Mouse (Mus musculus) adrenal gland, postnatal 10 days (tissue): Measurements from ENCODE around the gene Fam3a. TPM values are rescaled to one million over a fixed set of nuclear protein-coding genes. Genes with fewer than 3 reads are reported as not detected.
"Not testable (repeated sequence)": the region's sequence is repeated elsewhere in the genome, so short reads cannot be mapped to it uniquely, and the experiment has no call there.

Experiments used
- DNase-seq: peaks from one replicate; pipeline ENCODE4 v3.0.0; 2021; ENCODE audit warnings: mixed read lengths
- long read RNA-seq, 2 experiments: library from polyadenylated mRNA; stranded (forward); transcript quantifications; one replicate each; pipeline ENCODE4 v2.0.0; 2021
- total RNA-seq, 2 experiments: library from RNA; stranded (reverse); gene quantifications; 2 replicates each; pipeline ENCODE4 v1.2.3; 2021

Fam3a gene
- 10 to 100 TPM; 23.6 to 26.0 TPM for total RNA-seq
- long read RNA-seq, experiment 1, transcript Fam3a-206 (9 exons, 1,899 nt) = major isoform, 26 of 38 reads
- long read RNA-seq, experiment 1, partial matches to known transcripts = 2 of 38 reads
- long read RNA-seq, experiment 1, other reads (novel, unspliced or antisense) = 10 of 38 reads
- long read RNA-seq, experiment 2, transcript Fam3a-206 (9 exons, 1,899 nt) = major isoform, 16 of 23 reads
- long read RNA-seq, experiment 2, partial matches to known transcripts = 1 of 23 reads
- long read RNA-seq, experiment 2, other reads (novel, unspliced or antisense) = 6 of 23 reads

DNA sequence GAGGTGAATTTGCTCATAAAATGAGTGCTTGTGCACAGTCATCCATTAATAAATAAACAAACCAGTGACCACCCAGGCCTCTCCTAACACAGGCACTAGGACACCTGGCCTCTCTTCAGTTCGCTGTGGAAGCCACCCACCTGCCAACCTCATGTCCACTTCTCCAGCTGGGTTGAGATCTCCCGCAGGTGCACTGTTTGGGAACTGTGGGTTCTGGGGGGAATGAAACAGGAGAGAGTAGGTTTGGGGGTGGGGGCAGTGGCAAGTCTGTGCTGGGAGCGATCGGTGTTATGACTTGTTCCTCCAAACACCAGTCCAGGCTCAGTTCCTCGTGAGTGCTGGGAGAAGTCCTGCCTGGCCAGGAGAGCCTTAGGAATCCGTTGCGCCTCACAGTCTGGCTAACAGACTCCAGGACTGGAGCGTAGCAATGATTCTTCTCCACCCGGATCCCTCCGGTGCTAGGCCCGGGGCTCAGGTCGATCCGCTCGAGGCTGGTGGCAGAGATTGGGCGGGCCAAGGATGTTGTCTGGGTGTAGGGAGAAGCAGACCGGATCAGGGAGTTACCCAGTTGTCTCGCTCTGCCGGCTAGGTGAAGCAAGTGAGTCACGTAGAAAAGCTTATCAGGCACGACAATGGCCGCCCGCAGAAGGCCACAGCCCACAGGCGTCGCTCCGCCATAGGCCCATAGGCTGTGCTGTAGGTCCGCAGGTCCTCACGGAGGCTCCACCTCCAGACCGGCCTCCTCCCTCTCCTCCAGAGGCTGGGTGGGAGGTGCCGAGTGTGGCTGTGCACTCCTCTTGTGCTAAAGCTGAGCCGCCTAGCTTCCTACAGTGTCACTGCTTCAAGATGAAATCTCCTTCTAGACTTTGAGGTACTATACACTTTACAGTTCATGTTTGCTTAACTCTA is at the start of gene Fam3a, which contains the start of gene Ikbkg:
Gene Fam3a, minus strand, starts transcription at position 738 of the 909 bp plus-strand sequence.
Gene Ikbkg, plus strand, starts transcription at position 756 of the 909 bp plus-strand sequence.
- peak; percentile 86 for DNase-seq

DNA sequence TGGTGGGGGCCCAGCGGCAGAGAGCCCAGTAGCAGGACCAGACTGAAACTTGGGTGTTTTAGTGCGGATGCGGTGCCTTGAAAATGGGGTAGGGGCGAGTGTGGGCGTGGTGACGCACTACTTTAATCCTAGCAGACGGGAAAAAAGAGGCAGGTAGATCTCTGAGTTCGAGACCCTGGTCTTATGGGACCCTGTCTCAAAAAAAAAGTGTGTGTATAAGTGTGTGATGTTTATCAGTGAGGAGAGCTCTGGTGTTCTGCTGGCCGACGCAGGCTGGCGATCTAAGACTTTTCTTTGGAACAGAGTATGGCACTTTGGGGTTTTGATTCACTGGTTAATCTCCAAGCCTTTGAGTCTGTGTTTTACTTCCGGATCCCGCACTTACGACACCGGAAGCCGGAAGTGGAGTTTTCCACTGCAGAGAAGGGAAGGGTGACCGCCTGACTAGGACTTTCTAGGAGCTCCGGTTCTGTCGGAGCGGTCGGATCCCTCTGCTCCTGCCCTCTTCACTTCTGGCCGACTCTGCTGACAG is 36.3 kb upstream of the Fam3a start:
- peak; percentile 84 for DNase-seq

DNA sequence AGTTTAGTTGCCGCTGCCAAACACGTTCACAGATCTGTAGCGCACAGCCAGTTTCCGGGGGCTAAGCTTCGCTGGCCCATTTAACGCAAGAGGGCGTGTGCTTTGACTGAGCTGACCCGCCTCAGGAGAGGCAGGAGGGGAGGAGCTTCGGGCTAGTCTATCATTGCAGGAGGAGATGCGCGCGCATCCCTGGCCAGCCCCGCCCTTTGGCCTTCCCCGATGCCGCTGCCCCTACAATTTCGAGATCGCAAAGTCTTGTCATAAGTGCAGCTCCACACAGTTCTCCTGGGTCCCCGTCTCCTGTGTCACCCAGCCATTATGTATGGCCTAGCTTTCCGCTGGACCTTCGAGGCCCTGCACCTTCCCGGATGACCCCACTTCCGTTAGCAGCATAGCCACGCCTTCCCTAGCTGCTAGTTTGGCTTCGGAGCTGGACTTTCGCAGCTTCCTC is 35.8 kb upstream of the Fam3a start, which contains the start of gene G6pdx:
Gene G6pdx, minus strand, starts transcription at position 369 of the 451 bp plus-strand sequence.
- DNase-seq = peak; percentile 91

DNA sequence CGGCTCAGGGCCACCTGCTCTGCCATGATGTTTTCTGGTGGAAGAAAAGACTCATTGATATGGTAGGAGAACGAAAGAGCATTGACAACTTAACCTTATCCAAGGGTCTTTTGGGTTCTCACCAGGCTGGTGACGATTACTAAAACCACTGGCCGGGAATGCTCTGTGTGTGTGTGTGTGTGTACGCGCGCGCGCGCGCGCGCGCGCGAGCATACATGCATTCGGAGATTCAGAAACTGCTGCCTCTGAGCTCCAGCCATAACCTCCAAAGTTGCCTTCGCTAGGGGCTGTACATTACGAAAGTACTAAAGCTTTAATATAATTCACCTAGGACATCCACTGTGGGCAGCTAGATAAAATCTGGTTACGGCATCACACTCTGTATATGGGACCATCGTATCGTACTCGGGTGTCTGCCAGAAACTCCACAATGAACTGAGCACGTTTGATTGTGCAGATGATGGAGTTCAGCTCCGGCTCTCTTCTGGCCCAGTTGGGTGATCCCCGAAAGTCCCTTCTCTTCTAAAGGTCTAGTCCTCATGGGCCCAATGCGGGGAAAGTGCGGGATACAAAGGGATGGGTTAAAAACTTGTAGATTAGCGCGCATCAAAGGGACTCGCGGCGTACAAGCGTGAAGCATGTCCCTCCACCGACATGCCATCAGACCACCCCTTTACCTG is 35.2 kb upstream of the Fam3a start:
- DNase-seq = peak; percentile 11

DNA sequence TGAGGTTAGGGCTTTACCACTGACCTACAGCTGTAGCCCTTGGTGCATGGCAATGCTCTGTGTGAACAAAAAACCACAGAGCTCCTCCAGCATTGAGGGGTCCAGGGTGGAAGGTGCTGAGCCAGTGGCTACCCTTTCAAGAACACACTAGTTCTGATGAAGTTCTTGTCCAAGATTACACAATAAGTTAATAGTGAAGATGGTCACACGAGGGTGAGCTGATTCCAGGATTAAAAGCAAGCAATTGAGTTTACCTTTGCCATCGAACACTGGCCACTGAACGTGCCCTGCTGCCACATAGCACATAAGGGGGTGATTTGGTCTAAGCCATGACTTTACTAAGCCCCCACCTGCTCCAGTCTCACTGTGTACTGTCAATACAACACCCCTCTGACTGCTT is 34.0 kb upstream of the Fam3a start:
- DNase-seq = no peak

DNA sequence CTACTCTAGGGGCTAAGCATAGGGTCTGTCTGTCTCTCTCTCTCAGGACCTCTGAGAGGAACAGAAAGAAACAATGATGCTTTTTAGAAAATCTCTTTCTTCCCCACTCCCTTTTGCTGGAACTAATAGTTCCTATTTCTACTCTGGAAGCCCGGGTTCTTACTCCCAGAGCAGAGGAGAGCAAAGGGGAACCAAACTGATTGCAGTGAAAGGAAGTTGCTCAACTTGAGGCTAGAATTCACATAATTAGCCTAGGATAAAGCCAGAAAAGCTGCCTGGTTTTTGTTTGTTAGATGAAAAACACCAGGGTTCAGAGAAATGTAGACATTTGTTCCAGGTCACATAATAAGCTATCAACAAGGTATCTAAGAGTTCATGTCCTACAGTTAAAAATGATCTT is 33.2 kb upstream of the Fam3a start:
- DNase-seq = no peak

DNA sequence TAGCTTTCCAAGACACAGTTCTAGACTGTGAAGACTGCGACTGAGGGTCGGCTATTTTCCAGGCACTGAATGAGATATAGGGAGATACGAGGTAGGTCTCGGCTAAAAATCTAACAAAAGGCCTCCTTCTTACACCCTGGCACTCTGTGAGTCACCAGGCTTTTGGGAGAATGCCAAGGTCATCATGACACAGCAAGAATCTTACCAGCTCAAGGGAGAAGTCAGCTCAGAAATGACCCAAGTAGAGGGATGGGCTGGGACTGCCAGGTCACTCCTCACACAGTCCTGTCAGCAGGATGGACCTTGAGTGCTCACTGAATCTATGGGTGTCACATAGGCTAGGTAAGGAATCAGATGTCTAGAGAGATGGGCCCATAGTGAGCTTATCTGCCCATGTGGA is 32.1 kb upstream of the Fam3a start:
- DNase-seq = peak; percentile 82

DNA sequence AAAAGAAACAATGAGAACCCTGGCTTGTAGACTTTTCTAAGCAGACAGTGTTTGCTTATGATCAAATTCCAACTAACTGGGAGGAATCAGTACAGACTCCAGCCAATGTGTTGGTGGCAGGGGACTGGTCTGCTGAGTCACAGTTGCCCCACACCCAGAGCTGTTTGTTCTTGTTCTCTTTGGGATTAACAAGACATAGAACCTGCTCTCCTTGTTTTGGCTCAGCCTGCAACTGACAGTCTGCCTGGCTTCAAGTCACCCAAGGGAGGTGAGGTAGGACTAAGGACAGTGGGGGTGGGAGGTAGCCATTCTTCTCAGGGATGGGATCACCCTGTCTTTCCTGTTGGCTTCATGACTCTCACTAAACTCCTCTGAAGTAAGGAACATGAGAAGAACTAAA is 31.4 kb upstream of the Fam3a start:
- DNase-seq = peak; percentile 38

DNA sequence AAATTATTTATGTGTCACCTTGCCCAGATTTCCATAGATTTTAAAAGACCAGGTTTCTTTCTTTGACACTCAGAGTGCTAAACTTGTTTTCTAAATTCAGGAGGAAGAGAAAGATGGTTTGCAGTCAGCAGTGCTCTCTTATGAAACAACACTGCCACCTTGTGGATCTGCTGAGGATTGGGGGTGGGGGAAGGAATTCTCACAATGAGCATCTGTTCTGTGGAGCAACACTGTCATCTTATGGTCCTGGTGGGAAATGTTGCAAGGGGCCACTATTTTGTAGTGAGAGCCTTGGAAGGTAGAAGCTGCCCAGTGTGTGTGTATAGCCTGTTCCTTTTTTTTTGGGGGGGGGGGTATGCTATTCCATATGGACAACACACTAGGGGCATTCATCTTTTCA is 20.3 kb upstream of the Fam3a start:
- DNase-seq = peak; percentile 73

DNA sequence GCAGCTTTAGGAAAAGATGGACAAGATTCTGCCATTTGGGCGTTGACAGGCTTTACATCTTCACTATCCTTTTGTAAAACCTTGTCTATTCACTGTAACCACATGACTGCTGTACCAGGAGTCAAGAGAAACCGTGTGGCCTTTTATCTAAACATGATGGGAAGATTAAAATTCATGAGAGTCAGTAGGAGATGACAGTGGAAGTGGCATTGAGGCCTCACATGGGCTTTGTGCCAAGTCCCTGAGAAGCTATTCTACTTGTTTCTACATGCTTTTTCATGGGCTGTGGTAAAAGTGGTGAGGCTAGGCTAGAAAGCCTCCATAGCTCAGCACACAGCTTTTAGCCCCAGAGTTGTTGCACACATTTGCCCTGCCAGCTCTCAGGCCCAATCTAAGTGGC is 15.3 kb upstream of the Fam3a start:
- no peak for DNase-seq

DNA sequence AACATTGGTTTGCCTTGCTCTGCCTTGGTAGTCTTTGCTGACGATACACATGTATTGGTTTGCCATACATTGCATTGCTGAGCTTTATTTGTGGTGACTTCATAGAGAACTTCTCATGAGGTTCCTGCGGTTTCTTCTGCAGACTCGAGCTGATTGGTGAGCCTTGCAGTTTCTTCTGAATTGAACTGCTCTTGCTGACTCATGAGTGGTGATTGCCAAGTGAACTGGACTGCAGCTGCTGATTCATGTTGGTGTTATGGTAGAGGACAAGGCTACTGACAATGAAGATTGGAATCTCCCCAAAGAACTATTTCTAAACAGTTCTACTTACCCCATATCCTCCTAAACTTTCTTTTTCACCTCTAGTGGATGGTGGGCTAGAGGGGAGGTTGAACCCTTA is 7.1 kb upstream of the Fam3a start:
- DNase-seq = no peak

DNA sequence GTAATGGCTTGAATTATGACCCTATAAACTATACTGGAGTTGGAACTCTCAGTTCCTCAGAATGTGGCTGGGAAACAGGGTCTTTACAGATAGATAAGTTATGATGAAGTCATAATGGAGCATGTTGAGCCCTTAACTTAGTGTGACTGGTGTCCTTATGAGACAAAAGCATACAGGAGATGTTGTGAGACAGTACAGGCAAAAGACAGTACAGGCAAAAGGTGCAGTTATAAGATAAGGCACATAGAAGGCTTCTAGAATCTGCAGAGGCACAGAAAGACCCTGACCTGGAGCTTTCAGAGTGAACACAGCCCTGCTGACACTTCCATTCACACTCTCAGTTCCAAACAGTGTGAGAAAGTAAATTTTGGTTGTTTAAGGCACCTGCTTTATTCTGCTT is 4.9 kb downstream of the Fam3a start:
- DNase-seq = no peak

DNA sequence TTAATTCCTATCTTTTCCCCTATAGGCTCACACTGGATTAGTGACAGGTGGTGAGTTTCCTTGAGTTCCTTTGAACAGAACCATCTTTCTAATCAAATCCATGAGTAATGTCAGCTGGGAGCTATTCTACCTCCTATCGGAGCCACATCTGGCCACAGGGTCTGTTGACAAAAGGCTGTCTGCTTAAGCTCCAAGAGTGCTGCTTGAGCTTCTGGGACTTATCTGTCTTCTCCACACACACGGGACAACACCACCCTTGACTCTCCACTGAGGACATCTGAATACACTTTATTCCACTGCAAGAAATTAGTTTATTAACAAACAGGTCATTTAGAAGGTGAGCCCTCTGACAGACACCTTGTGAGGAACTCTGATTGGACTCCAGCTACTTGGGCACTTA is 8.6 kb downstream of the Fam3a start:
- DNase-seq = no peak

DNA sequence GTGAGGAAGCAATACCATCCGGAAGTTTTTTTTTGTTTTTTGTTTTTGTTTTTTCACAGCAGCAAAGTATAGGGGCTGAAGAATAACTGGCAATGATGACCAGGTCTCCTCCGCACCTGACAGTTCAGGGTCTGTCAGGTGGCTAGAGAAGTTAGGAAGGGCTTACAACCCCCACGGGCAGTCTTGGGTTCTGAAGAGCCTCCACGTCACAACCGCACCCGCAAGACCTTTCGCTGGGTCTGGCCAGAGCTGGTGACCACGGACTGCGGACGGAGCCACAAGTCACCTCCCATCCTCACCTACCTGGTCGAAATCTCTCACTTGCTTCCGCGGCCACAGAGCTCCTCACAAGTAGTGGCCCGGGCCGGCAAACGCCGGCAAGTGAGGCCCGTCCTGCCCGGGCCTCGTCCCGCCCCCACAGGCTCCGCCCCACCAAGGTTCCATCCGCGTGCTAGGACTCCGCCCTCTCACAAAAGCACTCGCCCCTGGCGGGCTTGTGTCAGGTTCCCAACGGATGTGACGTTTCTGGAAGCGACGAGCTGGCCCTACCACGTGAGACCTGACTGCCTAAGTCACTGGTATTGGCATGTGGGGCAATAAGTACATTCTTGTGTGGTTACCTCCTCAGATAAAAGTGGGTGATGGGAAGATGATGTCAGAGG is 20.1 kb downstream of the Fam3a start, which contains the start of the genes Ubl4a and Slc10a3:
Gene Ubl4a, minus strand, starts transcription at position 331 of the 662 bp plus-strand sequence.
Gene Slc10a3, minus strand, starts transcription at position 462 of the 662 bp plus-strand sequence.
- peak; percentile 90 for DNase-seq

DNA sequence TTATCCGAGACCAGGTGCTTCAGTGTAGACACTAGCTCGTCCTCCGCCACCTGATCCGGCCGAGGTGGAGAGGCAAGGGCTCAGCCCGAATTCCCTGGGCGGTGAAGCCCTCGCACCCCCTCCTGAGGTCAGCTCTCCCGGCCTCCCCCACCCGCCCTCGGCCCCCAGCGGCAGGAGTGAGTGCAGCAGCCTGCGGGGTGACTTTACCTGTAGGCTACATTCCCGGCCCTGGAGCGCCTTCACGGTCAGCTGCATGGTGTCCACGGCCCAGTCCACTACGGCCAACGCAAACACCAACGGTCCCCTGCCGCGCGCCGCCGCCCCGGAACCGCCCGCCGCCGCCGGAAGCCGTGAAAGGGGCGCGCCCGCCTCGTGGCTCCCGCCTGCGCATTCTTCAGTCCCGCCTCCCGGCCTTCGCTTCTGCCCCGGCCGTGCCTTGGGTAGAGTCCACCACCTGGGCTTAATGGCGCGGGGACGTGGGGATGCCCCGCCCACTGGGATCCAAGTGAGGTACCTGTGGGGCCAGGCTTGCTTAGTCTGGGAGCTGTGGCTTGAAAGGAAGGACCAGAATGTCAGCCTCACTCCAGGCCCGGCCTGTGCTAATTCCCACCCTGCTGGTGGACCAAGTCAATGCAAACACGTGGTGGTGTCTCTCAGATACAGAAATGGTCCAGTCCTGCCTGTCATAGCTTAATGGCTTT is 24.7 kb downstream of the Fam3a start:
- peak; percentile 85 for DNase-seq

DNA sequence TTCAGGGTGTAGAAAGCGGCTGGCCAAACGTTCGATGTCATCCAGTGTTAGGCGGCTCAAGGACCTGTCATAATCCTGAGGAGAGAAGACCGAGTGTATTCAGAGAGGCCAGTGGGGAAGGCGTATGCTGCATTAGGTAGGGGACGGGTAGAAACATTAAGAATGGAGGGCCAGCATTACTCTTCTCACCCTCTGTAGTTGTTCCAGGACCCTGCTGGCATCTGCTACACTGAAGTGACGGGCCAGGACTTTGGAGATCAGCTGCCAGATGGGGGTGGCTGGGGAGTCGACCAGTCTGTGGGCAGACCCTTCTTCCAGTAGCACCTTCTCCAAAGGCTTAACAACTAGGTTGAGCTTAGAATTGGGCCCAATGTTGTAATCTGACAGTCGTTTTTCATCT is 25.6 kb downstream of the Fam3a start:
- no peak for DNase-seq

DNA sequence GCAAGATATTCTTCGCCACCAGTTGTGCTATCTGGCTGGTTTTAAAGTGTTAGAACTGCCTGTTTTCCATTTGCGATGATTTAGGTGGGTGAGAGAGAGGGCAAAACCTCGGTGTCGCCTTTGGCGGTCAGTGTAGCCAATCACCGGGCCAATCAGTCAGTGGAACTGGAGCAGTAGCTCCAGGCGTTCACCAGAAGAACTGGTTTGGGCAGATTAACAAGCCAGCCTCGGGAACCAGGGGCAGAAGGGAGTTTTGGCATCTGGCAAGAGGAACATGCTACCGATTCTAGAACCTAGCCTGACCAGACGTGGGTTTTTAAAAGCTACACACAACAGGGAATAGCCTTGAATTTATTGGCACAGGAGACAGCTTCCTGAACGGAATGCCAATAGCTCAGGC is 33.9 kb downstream of the Fam3a start:
- DNase-seq = no peak

DNA sequence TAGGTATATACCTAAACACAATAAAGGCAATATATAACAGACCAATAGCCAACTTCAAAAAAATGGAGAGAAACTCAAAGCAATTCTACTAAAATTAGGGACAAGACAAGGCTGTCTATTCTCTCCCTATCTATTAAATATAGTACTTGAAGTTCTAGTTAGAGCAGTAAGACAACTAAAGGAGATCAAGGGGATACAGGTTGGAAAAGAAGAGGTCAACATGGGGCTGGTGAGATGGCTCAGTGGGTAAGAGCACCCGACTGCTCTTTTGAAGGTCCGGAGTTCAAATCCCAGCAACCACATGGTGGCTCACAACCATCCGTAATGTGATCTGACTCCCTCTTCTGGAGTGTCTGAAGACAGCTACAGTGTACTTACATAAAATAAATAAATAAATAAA is 36.0 kb downstream of the Fam3a start:
- DNase-seq = not testable (repeated sequence)

DNA sequence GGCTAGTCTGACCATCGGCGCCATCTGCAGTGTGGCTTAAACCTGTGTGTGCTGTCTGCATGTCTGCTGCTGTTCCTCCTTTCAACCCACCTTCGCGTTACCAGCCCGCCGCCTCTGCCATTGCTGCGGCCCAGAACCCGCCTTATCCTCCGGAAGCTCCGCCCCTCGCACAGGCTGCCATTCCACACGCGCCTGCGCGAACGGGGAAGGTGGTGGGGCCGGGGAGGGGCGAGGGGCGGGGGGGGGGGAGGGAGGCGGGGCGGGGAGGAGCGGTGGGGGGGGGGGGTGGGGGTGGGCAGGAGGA is 39.7 kb downstream of the Fam3a start, which contains the start of gene Lage3:
Gene Lage3, minus strand, starts transcription at position 152 of the 304 bp plus-strand sequence.
- DNase-seq = peak; percentile 85

DNA sequence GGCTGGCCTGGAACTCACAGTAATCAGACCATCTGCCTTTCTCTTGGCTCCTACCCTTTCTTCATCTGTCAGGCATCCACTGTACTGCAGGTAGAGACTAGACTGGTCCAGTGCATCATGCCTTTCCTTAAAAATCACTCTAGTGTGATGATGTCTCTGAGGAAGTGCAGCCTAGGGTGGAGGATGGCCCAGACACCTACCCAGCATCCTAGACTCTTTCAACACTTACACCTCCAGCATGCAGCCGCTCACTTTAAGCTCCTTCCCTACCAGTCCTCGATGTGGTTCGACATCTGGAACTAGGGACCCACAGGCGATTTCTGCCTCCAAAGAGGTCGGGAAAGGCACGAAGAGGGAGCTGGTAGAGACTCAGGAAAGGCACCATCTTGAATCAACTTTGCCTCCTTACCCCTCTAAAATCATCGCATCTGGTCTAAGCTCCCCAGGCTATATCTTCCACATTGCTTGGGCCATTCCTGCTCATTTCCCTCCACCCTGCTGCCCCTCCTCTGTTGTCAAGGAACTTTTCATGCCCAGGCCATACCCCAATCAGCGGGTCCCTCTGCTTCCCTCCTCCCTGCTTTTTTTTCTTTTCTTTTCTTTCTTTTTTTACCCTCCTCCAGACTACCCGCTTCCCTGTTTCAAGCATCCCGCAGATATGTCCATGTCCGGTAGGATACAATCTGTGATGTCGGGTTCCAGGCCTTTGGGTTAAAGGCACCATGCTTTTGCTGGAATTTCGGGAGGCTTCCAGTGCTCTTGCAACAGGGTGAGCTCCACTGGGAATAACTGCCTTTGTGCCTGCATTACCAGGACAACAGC is 40.2 kb downstream of the Fam3a start:
- DNase-seq = no peak
